Mouse (Mus musculus) neutrophil, adult 59 days (primary cell): Measurements from ENCODE around the gene Mthfd2. TPM values are rescaled to one million over a fixed set of nuclear protein-coding genes. Genes with fewer than 3 reads are reported as not detected.

Experiments
- total RNA-seq, 2 experiments: library from RNA; stranded (reverse); gene quantifications; 1 replicate in 1 of 2; 2 replicates in 1 of 2; pipeline ENCODE4 v1.2.4; 2023

Mthfd2 gene
- total RNA-seq, result 10 to 100 TPM; 18.9 to 26.7 TPM

GRCm38 (mm10) chr6:83325525-83326393, at the start of gene Mthfd2, which contains the start of gene Mob1a:
Gene Mthfd2 (minus strand): TSS chr6:83325908.
Gene Mob1a (plus strand): TSS chr6:83326016.

GRCm38 (mm10) chr6:83348873-83349272, 23.2 kb upstream of the Mthfd2 start, which contains the start of gene Bola3:
Gene Bola3 (plus strand): TSS chr6:83349147.

Other genes starting within 250 kb of the Mthfd2 start
- gene Pcgf1, start 248.0 kb downstream of the Mthfd2 start, total RNA-seq, result 10 to 100 TPM; 14.6 to 19.6 TPM
- under 1 TPM in 1 of 2 experiments, not detected in 1; 0.60 TPM for gene Lbx2, start 239.5 kb downstream of the Mthfd2 start, total RNA-seq
- gene Ccdc142, start 224.3 kb downstream of the Mthfd2 start, total RNA-seq, result 1 to 10 TPM; 4.9 to 7.7 TPM
- 1 to 10 TPM; 4.2 to 4.9 TPM for gene Gm42688, start 224.3 kb downstream of the Mthfd2 start, total RNA-seq
- gene Mrpl53, start 216.9 kb downstream of the Mthfd2 start, total RNA-seq, result 10 to 100 TPM; 23.8 to 24.2 TPM
- 10 to 100 TPM; 30.9 to 31.2 TPM for gene Mogs, start 210.4 kb downstream of the Mthfd2 start, total RNA-seq
- gene Wbp1, start 204.3 kb downstream of the Mthfd2 start, total RNA-seq, result 10 to 100 TPM; 31.6 to 34.0 TPM
- 10 to 100 TPM; 16.4 to 22.2 TPM for gene Ino80b, start 200.5 kb downstream of the Mthfd2 start, total RNA-seq
- gene Rtkn, start 190.4 kb downstream of the Mthfd2 start, total RNA-seq, result under 1 TPM; 0.46 to 0.78 TPM
- not detected for gene Wdr54, start 169.5 kb downstream of the Mthfd2 start, total RNA-seq
- not detected for gene 1700003E16Rik, start 169.5 kb downstream of the Mthfd2 start, total RNA-seq
- 100 to 1,000 TPM; 113 to 130 TPM for gene Dctn1, start 160.0 kb downstream of the Mthfd2 start, total RNA-seq
- not detected for gene Slc4a5, start 106.1 kb downstream of the Mthfd2 start, total RNA-seq
- gene Mob1a, start 108 bp upstream of the Mthfd2 start, total RNA-seq, result 100 to 1,000 TPM; 153 to 159 TPM
- gene Bola3, start 23.2 kb upstream of the Mthfd2 start, total RNA-seq, result 10 to 100 TPM; 14.0 to 15.7 TPM
- 10 to 100 TPM; 63.5 to 67.4 TPM for gene Tet3, start 133.2 kb upstream of the Mthfd2 start, total RNA-seq
- 10 to 100 TPM; 15.9 to 20.9 TPM for gene Dguok, start 181.1 kb upstream of the Mthfd2 start, total RNA-seq
- not detected for gene Actg2, start 210.4 kb upstream of the Mthfd2 start, total RNA-seq
- 10 to 100 TPM; 20.1 to 23.1 TPM for gene Stambp, start 246.8 kb upstream of the Mthfd2 start, total RNA-seq